In genomic region chr13:95647248-95647647, GRCm38 (mm10) we compare ENCODE assay signal across 16 mouse cellular contexts. TPM values are rescaled to one million over a fixed set of nuclear protein-coding genes. Genes with fewer than 3 reads are reported as not detected.
DNase-seq lines count a peak whose midpoint lies in the region; ATAC-seq and TF ChIP-seq lines count a peak whose summit lies in the region.
"Had no signal": no experiment of that assay in that cellular context is flagged by ENCODE, and none has a peak within 500 bp of the region (broad histone marks: within the 10 kb centered on the region; RNA-seq: fewer than 3 reads in every experiment).

No protein-coding gene starts in this region.

- 0 out of 2 replicates have a peak overlapping the region, but pooled peaks have one; percentile 16 for H3K27ac ChIP-seq in intestine, embryonic 14.5 days (ENCODE audit: low read depth)
- H3K27ac ChIP-seq in intestine, postnatal 0 days (ENCODE audit: low read depth, low read length): no peak overlapping the region
- peak overlapping the region; percentile 44 for H3K27ac ChIP-seq in embryonic facial prominence, embryonic 10.5 days (replicated peaks)
- peak overlapping the region; percentile 81 for H3K27ac ChIP-seq in limb, embryonic 10.5 days
- H3K27ac ChIP-seq: midbrain, embryonic 15.5 days had no signal

- H3K36me3 ChIP-seq in intestine, embryonic 14.5 days (ENCODE audit: control insufficient read depth, insufficient read depth, low read length): peaks cover 17% of the 10 kb centered on the region
- peaks cover 18% of the 10 kb centered on the region for H3K36me3 ChIP-seq in intestine, postnatal 0 days (ENCODE audit: control insufficient read depth, insufficient read depth)
- H3K36me3 ChIP-seq in embryonic facial prominence, embryonic 10.5 days (replicated peaks): peaks cover 36% of the 10 kb centered on the region
- peaks cover 15% of the 10 kb centered on the region; the same call in 1 of the 2 replicates for H3K36me3 ChIP-seq in limb, embryonic 10.5 days
- H3K36me3 ChIP-seq: midbrain, embryonic 15.5 days had no signal

- H3K4me2 ChIP-seq in intestine, embryonic 14.5 days (ENCODE audit: low read length): no peak overlapping the region
- no peak overlapping the region for H3K4me2 ChIP-seq in intestine, postnatal 0 days (replicated peaks; ENCODE audit: low read depth)
- H3K4me2 ChIP-seq: lung, embryonic 14.5 days; midbrain, embryonic 15.5 days had no signal

- no peak overlapping the region for H3K4me3 ChIP-seq in intestine, embryonic 14.5 days (ENCODE audit: low read depth, low read length)
- no peak overlapping the region for H3K4me3 ChIP-seq in intestine, postnatal 0 days (ENCODE audit: low read depth, low read length)
- no peak overlapping the region for H3K4me3 ChIP-seq in embryonic facial prominence, embryonic 10.5 days
- no peak overlapping the region for H3K4me3 ChIP-seq in limb, embryonic 10.5 days
- H3K4me3 ChIP-seq: midbrain, embryonic 15.5 days had no signal

- peak; percentile 32 for DNase-seq in adrenal gland, postnatal 14 days
- DNase-seq in adrenal gland, adult 18-20 months (ENCODE audit: low spot score in 2 of 2): no peak
- no peak for DNase-seq in intestine, embryonic 14.5 days (ENCODE audit: low spot score)
- DNase-seq in embryonic facial prominence, embryonic 10.5 days (ENCODE audit: low spot score): no peak
- DNase-seq in limb, embryonic 10.5 days (ENCODE audit: low spot score): peak; percentile 54
- DNase-seq in cerebellum, postnatal 14 days: no peak
- no peak for DNase-seq in cerebellum, postnatal 10 days
- DNase-seq: adrenal gland, postnatal 10 days; cerebellum, adult 2 months; gastrocnemius, postnatal 14 days; heart, postnatal 4 days; lung, embryonic 14.5 days; spleen, adult 18-20 months; thymus, postnatal 36 days had no signal

- H3K9ac ChIP-seq in intestine, embryonic 14.5 days (ENCODE audit: low read length): no peak overlapping the region
- H3K9ac ChIP-seq in intestine, postnatal 0 days (ENCODE audit: low read depth, low read length): no peak overlapping the region
- H3K9ac ChIP-seq: lung, embryonic 14.5 days; midbrain, embryonic 15.5 days had no signal

- H3K27me3 ChIP-seq in intestine, embryonic 14.5 days (replicated peaks; ENCODE audit: control insufficient read depth, insufficient read depth, low read length): no peaks in the 10 kb centered on the region
- no peaks in the 10 kb centered on the region for H3K27me3 ChIP-seq in intestine, postnatal 0 days (replicated peaks; ENCODE audit: control insufficient read depth, insufficient read depth, low read length)
- H3K27me3 ChIP-seq in embryonic facial prominence, embryonic 10.5 days (replicated peaks; ENCODE audit: low read depth, poor library complexity, severe bottlenecking): no peaks in the 10 kb centered on the region
- H3K27me3 ChIP-seq in limb, embryonic 10.5 days (ENCODE audit: low read depth, poor library complexity, severe bottlenecking): no peaks in the 10 kb centered on the region
- H3K27me3 ChIP-seq: midbrain, embryonic 15.5 days had no signal

- 57% methylated on average over 4 of the region's 4 CpGs for WGBS in intestine, embryonic 14.5 days
- 63% methylated on average over 4 of the region's 4 CpGs for WGBS in intestine, postnatal 0 days
- WGBS in embryonic facial prominence, embryonic 10.5 days: 66% methylated on average over 4 of the region's 4 CpGs
- 19% methylated on average over 4 of the region's 4 CpGs for WGBS in limb, embryonic 10.5 days

- no peak for TF ChIP-seq CTCF in intestine, postnatal 0 days (IDR thresholded peaks at IDR 0.05; ENCODE audit: low read depth)

- no peaks in the 10 kb centered on the region for H3K9me3 ChIP-seq in intestine, embryonic 14.5 days (ENCODE audit: control insufficient read depth, low read length)
- no peaks in the 10 kb centered on the region for H3K9me3 ChIP-seq in intestine, postnatal 0 days (ENCODE audit: control insufficient read depth)
- no peaks in the 10 kb centered on the region for H3K9me3 ChIP-seq in embryonic facial prominence, embryonic 10.5 days
- no peaks in the 10 kb centered on the region for H3K9me3 ChIP-seq in limb, embryonic 10.5 days (replicated peaks)
- H3K9me3 ChIP-seq: midbrain, embryonic 15.5 days had no signal

- H3K4me1 ChIP-seq in intestine, embryonic 14.5 days (replicated peaks; ENCODE audit: control insufficient read depth, insufficient read depth, low read length): peaks cover 5% of the 10 kb centered on the region; the same call in 1 of the 2 replicates
- H3K4me1 ChIP-seq in intestine, postnatal 0 days (replicated peaks; ENCODE audit: control insufficient read depth, insufficient read depth, low read length): no peaks in the 10 kb centered on the region
- H3K4me1 ChIP-seq in embryonic facial prominence, embryonic 10.5 days: peaks cover 21% of the 10 kb centered on the region
- peaks cover 48% of the 10 kb centered on the region for H3K4me1 ChIP-seq in limb, embryonic 10.5 days
- H3K4me1 ChIP-seq: midbrain, embryonic 15.5 days had no signal

- no peak; the same call in 1 of the 2 replicates for ATAC-seq in intestine, embryonic 14.5 days (replicated peaks; ENCODE audit: low FRiP score, low TSS enrichment, low read depth)
- no peak for ATAC-seq in intestine, postnatal 0 days
- ATAC-seq: midbrain, embryonic 15.5 days had no signal

RNA-seq across cellular contexts. Expression of gene F2r, which starts 29.0 kb away (rescaled TPM):
- 93.1 and 98.8 TPM in 2 replicates for total RNA-seq in adrenal gland, postnatal 14 days (2021)
- total RNA-seq in adrenal gland, adult 18-20 months (2021): 100 to 1,000 TPM in 1 of 2 experiments, 10 to 100 TPM in 1; 91.0 to 163 TPM
- polyA plus RNA-seq in intestine, embryonic 14.5 days (2014; fragmentation: Nextera tagmentation; extraction: Ambion mirVana): 58.5 and 69.5 TPM in 2 replicates
- 19.4 and 20.2 TPM in 2 replicates for polyA plus RNA-seq in intestine, postnatal 0 days (2015; fragmentation: Nextera tagmentation; extraction: Ambion mirVana)
- polyA plus RNA-seq in embryonic facial prominence, embryonic 10.5 days (2016; fragmentation: Nextera tagmentation; extraction: Ambion mirVana): 120 and 127 TPM in 2 replicates
- polyA plus RNA-seq in limb, embryonic 10.5 days (2016; fragmentation: Nextera tagmentation; extraction: Ambion mirVana): 141 and 143 TPM in 2 replicates

RNA-seq across cellular contexts. Expression of gene F2rl2, which starts 49.4 kb away (rescaled TPM):
- total RNA-seq in adrenal gland, postnatal 14 days (2021): 0.38 and 0.48 TPM in 2 replicates
- total RNA-seq in adrenal gland, adult 18-20 months (2021): under 1 TPM; 0.17 to 0.19 TPM
- 0.52 and 0.95 TPM in 2 replicates for polyA plus RNA-seq in intestine, embryonic 14.5 days (2014; fragmentation: Nextera tagmentation; extraction: Ambion mirVana)
- 0.17 and 0.43 TPM in 2 replicates for polyA plus RNA-seq in intestine, postnatal 0 days (2015; fragmentation: Nextera tagmentation; extraction: Ambion mirVana)
- polyA plus RNA-seq in embryonic facial prominence, embryonic 10.5 days (2016; fragmentation: Nextera tagmentation; extraction: Ambion mirVana): 1.7 and 2.0 TPM in 2 replicates
- polyA plus RNA-seq in limb, embryonic 10.5 days (2016; fragmentation: Nextera tagmentation; extraction: Ambion mirVana): 1.1 and 1.4 TPM in 2 replicates
- total RNA-seq: gastrocnemius, postnatal 14 days had no signal

Comparison
In these comparisons a context has a peak if more than half of its experiments do, and no peak if none do; other contexts are left out.
1. DNase-seq: peak in adrenal gland, postnatal 14 days (single experiment) and limb, embryonic 10.5 days (single experiment); none in adrenal gland, adult 18-20 months (0 of 2), intestine, embryonic 14.5 days (single experiment), embryonic facial prominence, embryonic 10.5 days (single experiment), cerebellum, postnatal 14 days (0 of 2) and cerebellum, postnatal 10 days (0 of 2).